Mouse (Mus musculus): ENCODE results near the gene Ap5z1.

Ap5z1 gene

GRCm38 (mm10) chr5:142509141-142510060, 45.7 kb downstream of the Ap5z1 start:
- ATAC-seq (ENCODE audit: insufficient number of reproducible peaks, low FRiP score, low TSS enrichment): peak; percentile 74; the same call in 1 of the 2 replicates

GRCm38 (mm10) chr5:142510061-142510414, 46.3 kb downstream of the Ap5z1 start:
- ATAC-seq (ENCODE audit: insufficient number of reproducible peaks, low FRiP score, low TSS enrichment): no peak

GRCm38 (mm10) chr5:142512112-142512511, 48.4 kb downstream of the Ap5z1 start:
- no peak for ATAC-seq (ENCODE audit: insufficient number of reproducible peaks, low FRiP score, low TSS enrichment)

GRCm38 (mm10) chr5:142518973-142519372, 55.2 kb downstream of the Ap5z1 start:
- no peak for ATAC-seq (ENCODE audit: insufficient number of reproducible peaks, low FRiP score, low TSS enrichment)

GRCm38 (mm10) chr5:142520360-142520759, 56.6 kb downstream of the Ap5z1 start:
- no peak for ATAC-seq (ENCODE audit: insufficient number of reproducible peaks, low FRiP score, low TSS enrichment)

- no peak for ATAC-seq (ENCODE audit: insufficient number of reproducible peaks, low FRiP score, low TSS enrichment)
These were observed 57.6 kb downstream of the Ap5z1 start for GRCm38 (mm10) chr5:142521195-142521866.

- ATAC-seq (ENCODE audit: insufficient number of reproducible peaks, low FRiP score, low TSS enrichment): peak; percentile 79; the same call in 1 of the 2 replicates
These were observed 61.1 kb downstream of the Ap5z1 start for GRCm38 (mm10) chr5:142524711-142525464.
